Mouse (Mus musculus) lung, postnatal 0 days (tissue): ENCODE results near the gene Prom1.

Experiments used
- CTCF ChIP-seq: IDR thresholded peaks from 2 replicates; pipeline ENCODE4 v1.5.1; 2016; ENCODE audit warnings: antibody characterized with exemption, mild to moderate bottlenecking
- EP300 ChIP-seq: IDR thresholded peaks from 2 replicates; pipeline ENCODE4 v1.6.1; 2016; ENCODE audit warnings: antibody characterized with exemption, mild to moderate bottlenecking, control low read depth

DNA sequence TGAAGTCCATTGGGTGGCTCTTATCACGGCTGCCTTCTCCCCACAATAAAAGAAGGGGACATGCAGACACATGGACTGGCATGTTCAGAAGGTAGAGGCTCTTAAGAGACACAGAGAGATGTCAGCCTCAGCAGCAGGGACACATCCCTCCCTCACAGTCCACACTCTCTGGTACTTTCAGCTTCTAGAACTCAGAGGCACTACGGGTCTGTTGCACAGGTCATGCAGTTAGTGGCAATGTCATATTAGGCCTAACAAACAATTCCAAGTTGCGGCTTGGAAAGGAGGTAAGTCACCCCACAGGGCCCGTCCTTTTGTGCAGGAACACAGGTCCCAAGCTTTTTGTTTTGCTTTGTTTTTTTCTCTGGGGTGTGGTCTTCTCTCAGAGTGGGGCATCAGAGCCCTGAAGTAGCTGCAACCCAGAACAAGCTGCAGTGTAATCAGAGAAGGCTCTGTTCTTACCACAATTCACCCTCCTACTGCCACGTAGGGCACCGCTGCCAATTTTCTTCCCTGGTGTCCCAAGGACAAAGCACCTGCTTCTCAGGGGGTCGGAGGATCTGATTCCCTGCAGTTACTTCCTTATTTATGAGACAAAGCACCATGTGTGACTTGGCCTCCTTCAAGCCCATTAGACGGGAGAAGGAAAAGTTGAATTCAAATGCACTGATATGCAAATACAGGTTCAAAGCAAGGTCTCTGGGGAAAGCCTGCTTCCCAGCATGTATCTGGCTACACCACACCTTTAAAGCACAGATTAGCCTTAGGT, 41.8 kb upstream of the Prom1 start:
- no peak for TF ChIP-seq CTCF
- TF ChIP-seq EP300: no peak
